Mouse (Mus musculus): ENCODE results near the gene Olfr1111.
"Not testable (repeated sequence)": the region's sequence is repeated elsewhere in the genome, so short reads cannot be mapped to it uniquely, and the experiment has no call there.

Gene Olfr1111

DNA sequence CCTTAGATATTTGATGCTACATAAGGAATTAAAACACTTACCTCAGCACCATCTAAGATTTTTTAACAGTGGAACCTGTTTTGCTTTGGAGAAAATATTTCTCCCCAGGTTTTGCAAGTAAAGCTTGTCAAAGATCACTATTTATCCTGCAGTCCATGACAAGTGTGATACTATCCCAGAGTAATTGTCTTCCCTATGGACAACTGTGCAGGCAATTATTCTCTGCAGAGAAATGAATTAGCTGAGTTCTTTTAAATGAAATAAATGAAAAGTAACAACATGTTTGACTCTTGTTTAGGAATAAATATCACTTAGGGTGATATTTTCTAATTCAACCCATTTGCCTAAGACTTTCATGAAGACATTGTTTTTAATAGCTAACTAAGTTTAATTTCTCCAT is at the start of gene Olfr1111:
Gene Olfr1111 (minus strand): TSS at position 101 of the 400 bp plus-strand sequence.
- DNase-seq = no peak

DNA sequence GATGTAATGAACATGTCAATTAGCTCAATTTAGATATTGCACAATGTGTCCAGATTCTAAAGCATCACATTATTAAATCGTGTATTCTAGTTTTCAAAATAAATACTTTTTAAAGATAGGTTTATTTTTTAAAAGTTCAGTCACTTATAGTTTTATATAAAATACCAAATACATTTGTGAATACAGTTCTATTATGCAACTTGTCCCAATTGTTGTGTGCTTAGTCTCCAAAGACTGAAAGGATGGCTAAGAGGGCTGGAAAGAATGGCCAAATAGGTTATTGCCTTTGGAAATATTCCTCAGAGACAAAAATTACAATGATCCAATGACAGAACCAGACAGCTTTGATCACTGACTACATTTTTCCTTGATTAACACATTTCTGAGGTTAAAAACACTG is 35.1 kb upstream of the Olfr1111 start, which contains the start of gene Olfr1112:
Gene Olfr1112 (plus strand): TSS at position 301 of the 400 bp plus-strand sequence.
- no peak for DNase-seq

DNA sequence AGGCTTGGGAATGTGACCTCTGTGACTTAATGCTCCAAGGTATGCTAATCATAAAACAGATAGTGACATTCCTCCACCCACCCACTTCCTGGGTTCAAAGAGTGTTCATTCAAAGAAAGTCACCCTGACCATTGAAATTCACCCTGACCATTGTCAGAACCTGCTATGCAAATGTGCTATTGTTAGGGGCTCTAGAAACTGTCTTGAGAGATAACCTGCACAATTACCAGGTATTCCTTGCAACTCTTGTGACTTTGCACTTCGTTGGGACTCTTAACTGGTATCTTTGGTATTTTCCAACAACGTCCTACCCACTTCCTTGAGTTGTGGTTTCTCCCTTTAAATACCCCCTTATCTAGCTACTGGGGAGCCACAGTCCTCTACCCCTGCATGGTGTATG is 15.3 kb upstream of the Olfr1111 start:
- DNase-seq = not testable (repeated sequence)

DNA sequence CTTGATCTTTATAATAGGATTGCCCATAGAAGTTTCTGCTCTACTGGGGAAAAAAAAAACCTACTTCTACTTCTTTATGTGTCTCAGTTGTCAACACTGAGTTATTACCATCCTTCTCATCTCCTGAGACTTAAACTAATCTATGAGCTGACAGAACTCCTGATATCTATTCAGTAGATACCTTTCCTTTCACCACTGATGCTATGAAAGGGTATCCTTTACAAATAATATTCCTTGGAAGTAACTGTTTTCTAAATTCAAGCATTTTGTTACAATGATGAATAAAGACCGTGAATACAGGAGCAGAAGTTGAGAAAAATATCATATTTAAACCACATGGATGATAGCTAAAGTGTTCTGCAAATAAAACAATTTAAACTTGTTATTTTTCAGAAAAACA is 12.2 kb downstream of the Olfr1111 start, which contains the start of gene Olfr1110:
Gene Olfr1110 (minus strand): TSS at position 101 of the 400 bp plus-strand sequence.
- no peak for DNase-seq

DNA sequence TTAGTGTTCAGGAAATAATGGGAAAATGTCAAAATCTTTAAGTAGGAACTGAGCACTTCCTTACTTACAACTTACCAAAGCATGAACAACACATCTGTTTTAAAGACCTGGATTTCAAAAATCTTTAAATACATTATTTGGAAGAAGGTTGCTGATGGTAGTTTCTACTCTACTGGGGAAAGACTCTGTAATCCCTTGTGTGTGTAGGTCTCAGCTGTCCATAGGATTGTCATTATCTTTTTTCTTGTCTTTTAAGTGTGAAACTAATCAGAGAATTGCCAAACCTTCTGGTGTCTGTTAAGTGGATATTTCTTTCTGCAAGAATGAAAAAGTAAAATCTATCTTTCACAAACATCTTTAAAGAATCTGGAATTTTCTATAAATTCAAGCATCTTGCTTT is 38.0 kb downstream of the Olfr1111 start, which contains the start of gene Olfr259:
Gene Olfr259 (minus strand): TSS at position 101 of the 400 bp plus-strand sequence.
- no peak for DNase-seq
